Mouse (Mus musculus) embryonic fibroblast, embryonic 13.5 days (primary cell): ENCODE measurements at regions not wholly inside any gene's neighbourhood (a gene's known extent, or its start where the extent isn't known, plus 50 kb on each side); places are given as distances from the start of the nearest gene placed in this dataset.
"Not testable (repeated sequence)": the region's sequence is repeated elsewhere in the genome, so short reads cannot be mapped to it uniquely, and the experiment has no call there.

Experiments
- H3K27ac ChIP-seq: 2 replicates; pipeline ENCODE4 v1.5.1; 2012; ENCODE audit warnings: low read length, control low read depth, inconsistent platforms; ENCODE audit not compliant: insufficient read depth
- H3K4me1 ChIP-seq: 2 replicates; pipeline ENCODE4 v1.6.1; 2011; ENCODE audit warnings: low read length; ENCODE audit not compliant: control insufficient read depth, insufficient read depth
- H3K4me3 ChIP-seq: 2 replicates; pipeline ENCODE4 v1.5.1; 2011; ENCODE audit warnings: mild to moderate bottlenecking, control low read depth, low read length; ENCODE audit not compliant: insufficient read depth
- CTCF ChIP-seq: IDR thresholded peaks from 2 replicates; pipeline ENCODE4 v1.5.1; 2011; ENCODE audit warnings: mild to moderate bottlenecking, control low read depth, low read length, moderate library complexity, borderline replicate concordance; ENCODE audit not compliant: insufficient read depth
- POLR2A ChIP-seq: IDR thresholded peaks from 2 replicates; pipeline ENCODE4 v1.6.1; 2011; ENCODE audit warnings: low read depth, mild to moderate bottlenecking, control low read depth, low read length, moderate library complexity

GRCm38 (mm10) chr1:176505441-176505840 lies 230.3 kb upstream of the Pld5 start:
- Histone ChIP-seq H3K4me3 (no peak overlapping the region), H3K27ac (no peak overlapping the region)
- TF ChIP-seq POLR2A (no peak), CTCF (no peak)

GRCm38 (mm10) chr1:176504731-176505130 lies 229.6 kb upstream of the Pld5 start:
- not testable (repeated sequence) for H3K4me3 ChIP-seq, H3K4me1 ChIP-seq

More at GRCm38 (mm10) chr1:176505441-176505840, 230.3 kb upstream of the Pld5 start:
- H3K4me1 ChIP-seq = no peaks in the 10 kb centered on the region

GRCm38 (mm10) chr1:176499010-176499650 lies 224.0 kb upstream of the Pld5 start:
- no peak overlapping the region for H3K4me3 ChIP-seq
- no peaks in the 10 kb centered on the region for H3K4me1 ChIP-seq
- TF ChIP-seq CTCF = no peak
- TF ChIP-seq POLR2A = no peak
- H3K27ac ChIP-seq = no peak overlapping the region

More at GRCm38 (mm10) chr1:176504731-176505130, 229.6 kb upstream of the Pld5 start:
- not testable (repeated sequence) for H3K27ac ChIP-seq

GRCm38 (mm10) chr1:176468560-176468959 lies 193.4 kb upstream of the Pld5 start:
- TF ChIP-seq POLR2A (no peak), CTCF (no peak)
- no peaks in the 10 kb centered on the region for H3K4me1 ChIP-seq

GRCm38 (mm10) chr1:176462125-176462524 lies 187.0 kb upstream of the Pld5 start:
- no peaks in the 10 kb centered on the region for H3K4me1 ChIP-seq
- TF ChIP-seq CTCF (no peak), POLR2A (no peak)
- H3K4me3 ChIP-seq = no peak overlapping the region
- no peak overlapping the region for H3K27ac ChIP-seq

More at GRCm38 (mm10) chr1:176468560-176468959, 193.4 kb upstream of the Pld5 start:
- Histone ChIP-seq H3K4me3 (no peak overlapping the region), H3K27ac (no peak overlapping the region)

GRCm38 (mm10) chr1:176446735-176447134 lies 171.6 kb upstream of the Pld5 start:
- H3K4me3 ChIP-seq = no peak overlapping the region
- no peak overlapping the region for H3K27ac ChIP-seq
- H3K4me1 ChIP-seq = no peaks in the 10 kb centered on the region
- TF ChIP-seq POLR2A (no peak), CTCF (no peak)

- TF ChIP-seq POLR2A (no peak), CTCF (no peak)
- Histone ChIP-seq H3K4me3 (no peak overlapping the region), H3K4me1 (no peaks in the 10 kb centered on the region), H3K27ac (no peak overlapping the region)
Observed at GRCm38 (mm10) chr1:176443712-176444111, 168.6 kb upstream of the Pld5 start.

- H3K4me3 ChIP-seq = no peak overlapping the region
- H3K27ac ChIP-seq = no peak overlapping the region
- no peaks in the 10 kb centered on the region for H3K4me1 ChIP-seq
- TF ChIP-seq POLR2A (no peak), CTCF (no peak)
Observed at GRCm38 (mm10) chr1:176440254-176440653, 165.1 kb upstream of the Pld5 start.

- TF ChIP-seq CTCF (no peak), POLR2A (no peak)
- Histone ChIP-seq H3K4me3 (no peak overlapping the region), H3K4me1 (no peaks in the 10 kb centered on the region), H3K27ac (no peak overlapping the region)
Observed at GRCm38 (mm10) chr1:176427835-176428234, 152.7 kb upstream of the Pld5 start.

GRCm38 (mm10) chr1:176427046-176427445 lies 151.9 kb upstream of the Pld5 start:
- Histone ChIP-seq H3K4me1 (no peaks in the 10 kb centered on the region), H3K27ac (no peak overlapping the region), H3K4me3 (no peak overlapping the region)
- TF ChIP-seq POLR2A (no peak), CTCF (no peak)

GRCm38 (mm10) chr1:176417251-176417650 lies 142.1 kb upstream of the Pld5 start:
- Histone ChIP-seq H3K4me1 (no peaks in the 10 kb centered on the region), H3K4me3 (no peak overlapping the region), H3K27ac (no peak overlapping the region)
- no peak for TF ChIP-seq POLR2A
- TF ChIP-seq CTCF = no peak
